Mouse (Mus musculus): ENCODE data around the gene Hcfc1r1. TPM values are rescaled to one million over a fixed set of nuclear protein-coding genes. Genes with fewer than 3 reads are reported as not detected.

Gene Hcfc1r1
- total RNA-seq (2023), result 10 to 100 TPM; 50.6 to 50.7 TPM

DNA sequence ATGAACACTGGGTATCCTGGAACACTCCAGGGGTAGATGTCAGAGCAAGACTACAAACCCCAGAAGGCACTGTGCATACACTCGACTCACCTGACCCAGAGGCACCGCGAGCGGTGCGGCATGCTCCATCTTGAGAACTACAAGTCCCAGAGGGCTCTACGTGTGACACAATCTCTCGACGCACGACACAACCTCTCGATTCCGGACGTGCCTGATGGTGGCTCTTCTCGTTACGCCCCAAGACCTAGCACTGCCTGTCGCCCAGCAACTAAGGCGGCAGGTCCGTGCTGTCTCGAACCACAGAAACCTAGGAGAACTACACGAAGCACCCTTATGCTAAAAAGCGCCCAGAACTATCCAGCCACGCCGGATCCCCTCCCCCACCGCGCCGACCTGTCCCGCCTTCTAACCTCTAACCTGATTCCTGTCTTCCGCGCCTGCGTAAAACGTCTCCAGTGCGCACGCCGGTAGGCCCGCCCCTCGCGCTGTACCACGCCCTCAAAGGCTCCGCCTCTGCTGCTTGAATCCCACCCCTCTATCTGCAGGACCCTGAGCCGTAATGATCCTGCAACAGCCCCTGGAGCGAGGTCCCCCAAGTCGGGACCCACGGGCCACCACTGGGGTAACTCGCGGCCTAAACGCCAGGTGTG is at the start of gene Hcfc1r1, which contains the start of gene Thoc6:
Hcfc1r1 (plus strand) TSS at position 173 of the 650 bp plus-strand sequence.
Thoc6 (minus strand) TSS at position 459 of the 650 bp plus-strand sequence.

DNA sequence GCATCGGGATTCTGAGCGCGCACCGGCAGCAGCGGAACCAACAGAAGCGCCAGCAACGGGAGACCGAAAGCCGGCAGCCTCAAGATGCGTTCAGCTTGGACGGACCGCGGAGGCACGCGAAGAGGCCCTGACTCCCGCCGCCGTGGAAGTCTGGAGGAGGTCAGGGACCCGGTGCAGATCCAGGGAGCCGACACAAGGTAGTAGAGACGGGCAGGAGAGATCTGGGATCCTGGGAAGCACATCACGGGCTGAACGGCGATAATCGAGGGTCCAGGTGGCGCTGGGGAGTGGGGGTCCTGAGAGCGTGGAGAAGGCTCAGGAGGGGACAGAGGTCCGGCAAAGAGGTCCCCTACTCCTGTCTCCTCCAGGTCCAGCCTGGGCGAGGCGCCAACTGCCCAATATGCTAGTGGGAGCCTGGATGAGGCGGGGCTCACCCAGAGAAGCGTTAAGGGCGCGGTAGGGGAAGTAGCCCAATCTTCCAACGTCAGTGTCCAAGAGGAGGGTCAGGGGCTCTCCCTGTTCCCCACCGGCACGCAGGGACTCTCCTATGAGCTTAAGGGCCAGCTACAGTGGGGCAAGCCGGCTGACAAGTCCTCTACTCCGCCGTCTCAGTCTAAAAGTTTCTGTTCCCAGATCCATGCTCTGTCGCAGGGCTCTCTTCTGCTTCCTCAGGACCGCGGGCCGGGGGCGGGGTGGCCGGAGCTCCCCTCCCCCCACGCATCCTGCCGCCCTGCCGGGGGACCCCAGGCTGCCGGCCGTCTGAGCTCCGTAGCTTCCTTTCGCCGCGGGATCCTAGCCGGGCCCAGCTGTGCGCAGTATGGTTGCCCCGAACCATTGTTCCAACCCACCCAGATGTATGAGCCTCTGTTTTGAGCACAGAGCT is 28.5 kb upstream of the Hcfc1r1 start, which contains the start of gene Mmp25:
Mmp25 (minus strand) TSS at position 665 of the 883 bp plus-strand sequence.

DNA sequence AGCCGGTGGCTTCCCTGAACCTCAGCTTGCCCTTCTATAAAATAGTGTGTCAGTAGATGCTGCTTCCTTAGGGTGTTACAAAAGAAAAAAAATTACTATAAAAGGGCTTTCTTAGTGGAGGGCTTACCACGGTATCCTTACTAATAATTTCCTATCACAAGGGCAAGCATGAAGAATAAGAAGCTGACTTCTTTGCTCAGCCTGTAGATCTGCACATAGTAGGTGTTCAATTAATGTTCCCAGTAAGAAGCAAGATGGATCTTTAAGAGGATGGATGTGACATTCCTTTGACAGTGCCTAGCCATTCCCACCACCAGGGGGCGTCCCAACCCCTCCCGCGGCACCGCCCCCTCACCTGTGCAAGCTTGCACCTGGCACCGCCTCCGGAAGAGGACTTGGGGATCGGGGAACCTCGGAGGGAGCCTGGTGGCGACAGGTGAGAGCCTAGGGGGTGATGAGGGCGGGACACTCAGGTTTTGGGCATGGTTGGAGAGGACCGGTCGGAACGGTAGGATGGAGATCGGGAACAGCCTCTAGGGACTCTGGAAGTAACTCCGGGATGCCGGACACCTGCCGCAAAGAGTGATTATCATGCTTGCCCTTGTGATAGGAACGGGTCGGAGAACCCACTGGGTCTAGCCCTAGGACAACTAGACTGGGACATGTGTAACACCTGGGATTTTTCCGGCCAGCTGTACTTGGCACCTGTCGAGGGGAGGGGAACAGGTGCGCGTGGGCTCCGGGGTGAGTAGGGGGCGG is 13.1 kb upstream of the Hcfc1r1 start, which contains the start of gene Bicdl2:
Bicdl2 (plus strand) TSS at position 390 of the 759 bp plus-strand sequence.

DNA sequence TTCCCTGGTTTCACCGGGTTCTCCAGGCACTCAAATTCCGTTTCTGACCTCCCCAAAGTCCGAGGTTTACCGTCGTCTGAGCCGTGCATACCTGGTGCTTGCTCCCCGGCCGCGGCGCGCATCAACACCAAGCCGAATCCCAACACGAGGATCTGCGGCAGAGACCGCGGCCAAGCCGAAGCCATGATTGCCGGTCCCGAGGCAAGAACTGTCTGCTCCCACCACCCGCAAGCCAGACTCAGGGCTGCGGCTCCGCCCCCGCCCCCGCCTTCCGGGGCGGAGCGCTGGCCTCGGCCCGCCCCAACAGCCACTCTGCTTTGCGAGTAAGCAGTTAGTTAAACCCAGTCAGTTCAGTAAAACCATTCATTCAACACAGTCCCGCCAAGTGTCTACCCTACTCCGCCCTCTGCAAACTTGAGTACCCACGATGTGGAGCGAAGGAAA is 3.9 kb downstream of the Hcfc1r1 start, which contains the start of gene Tnfrsf12a:
Tnfrsf12a (minus strand) TSS at position 233 of the 444 bp plus-strand sequence.

DNA sequence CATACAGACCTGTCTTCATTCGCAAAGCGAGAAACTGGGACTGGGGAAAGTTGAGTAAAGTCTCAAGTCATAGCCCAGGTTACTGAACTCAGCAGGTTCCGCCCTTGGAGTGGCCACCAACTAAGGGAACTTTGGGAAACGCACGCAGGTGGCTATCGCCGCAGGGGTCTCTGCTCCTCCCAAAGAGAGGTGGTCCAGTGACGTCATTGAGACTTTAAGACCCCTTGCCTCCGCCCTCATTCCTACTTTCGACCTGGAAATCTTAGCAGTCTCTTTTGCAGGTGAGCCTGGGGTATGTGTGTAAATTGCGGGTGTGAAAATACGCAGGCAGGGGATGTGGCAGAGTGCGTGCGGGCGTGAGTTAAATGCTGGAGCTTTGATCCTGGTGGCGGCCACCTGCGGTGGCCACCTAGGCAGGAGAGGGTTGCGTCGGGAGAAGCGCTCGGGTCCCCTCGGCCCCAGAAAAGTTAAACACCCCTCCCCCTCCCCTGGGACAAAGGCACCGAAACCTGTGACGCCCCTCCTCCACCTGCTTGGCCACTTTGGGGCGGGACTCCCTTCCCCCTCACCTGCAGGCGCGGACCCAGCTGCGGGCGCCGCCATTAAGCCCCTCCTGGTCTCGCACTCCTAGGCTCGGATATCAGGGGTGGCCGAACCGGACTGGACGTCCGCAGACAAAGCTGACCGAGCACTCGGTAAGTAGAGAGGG is 5.9 kb downstream of the Hcfc1r1 start, which contains the start of gene Cldn6:
Cldn6 (plus strand) TSS at position 123 of the 709 bp plus-strand sequence.

DNA sequence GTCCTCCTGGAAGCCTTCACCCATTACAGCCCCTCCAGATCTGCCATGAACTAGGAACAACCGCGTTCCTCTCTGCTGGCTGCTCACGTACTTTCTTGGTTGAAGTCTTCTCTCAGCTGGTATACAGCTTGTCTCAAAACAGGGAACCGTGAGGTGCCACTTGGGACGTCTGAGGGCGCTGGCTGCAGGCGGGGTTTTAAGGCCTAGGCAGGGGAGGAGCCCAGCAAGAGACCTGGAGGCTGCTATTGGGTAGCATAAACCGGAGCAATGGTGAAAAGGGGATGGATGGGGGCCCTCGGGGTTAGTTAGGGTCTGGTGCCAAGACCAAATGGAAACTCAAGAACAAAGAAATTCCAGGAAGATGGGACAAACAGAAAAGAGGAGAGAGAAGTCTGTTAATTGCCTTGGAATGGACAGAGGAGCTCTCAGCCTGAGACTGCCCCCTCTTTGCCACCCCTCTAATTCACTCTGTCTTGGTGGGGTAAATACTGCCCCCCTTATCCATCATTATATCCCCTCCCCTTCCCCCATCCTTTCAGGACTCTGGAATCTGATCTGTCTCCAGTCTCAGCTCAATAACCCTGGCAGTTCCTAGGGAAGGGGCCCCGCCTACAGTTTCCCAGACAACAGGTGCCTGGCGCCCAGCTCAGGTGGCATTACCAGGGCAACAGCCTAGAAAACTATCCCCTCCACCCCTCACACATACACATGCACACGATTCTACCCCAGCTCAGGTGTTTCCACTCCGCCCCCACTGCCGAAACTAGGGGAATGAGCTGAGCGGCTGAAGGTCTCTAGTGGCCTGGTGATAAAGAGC is 10.7 kb downstream of the Hcfc1r1 start, which contains the start of gene Cldn9:
Cldn9 (minus strand) TSS at position 171 of the 817 bp plus-strand sequence.

DNA sequence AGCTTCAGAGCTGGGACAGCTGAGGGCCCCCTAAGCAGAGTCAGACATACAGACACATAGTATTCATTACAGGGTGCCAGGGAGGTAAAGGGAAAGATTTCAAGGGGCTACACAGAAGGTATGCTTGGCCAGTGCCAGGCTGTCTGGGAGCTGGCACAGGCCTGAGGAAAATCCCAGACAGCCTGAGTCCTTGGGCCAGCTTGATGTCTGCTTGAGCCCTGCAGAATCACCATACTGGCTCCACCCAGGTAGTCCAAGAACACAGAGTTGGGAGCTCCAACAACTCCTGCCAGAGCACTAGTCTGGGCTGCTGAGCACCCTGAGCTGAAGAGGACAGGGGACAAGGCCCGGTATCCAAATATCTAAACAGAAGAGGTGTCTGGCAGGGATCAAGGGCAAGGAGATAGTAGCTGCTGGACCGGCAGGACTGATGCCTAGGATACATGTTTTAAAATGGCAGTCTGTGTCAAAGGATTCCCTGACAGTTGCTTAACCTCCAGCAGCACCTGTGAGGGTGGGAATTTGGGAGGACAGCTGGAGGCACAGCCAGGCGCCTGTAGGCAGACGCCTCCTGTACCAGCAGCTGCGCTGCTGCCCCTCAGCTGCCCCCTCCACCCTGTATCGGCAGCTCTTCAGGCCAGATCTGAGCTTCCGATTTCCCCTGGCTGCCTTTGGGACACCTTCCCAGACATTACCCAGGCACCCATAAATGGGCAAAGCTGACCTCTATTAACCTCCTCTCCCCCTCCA is 49.2 kb downstream of the Hcfc1r1 start, which contains the start of gene 1520401A03Rik:
1520401A03Rik (minus strand) TSS at position 408 of the 750 bp plus-strand sequence.

Other genes with a start within 250 kb of the Hcfc1r1 start
- not detected for gene Vmn2r117, start 193.9 kb upstream of the Hcfc1r1 start, total RNA-seq (2023)
- gene Zfp213, start 109.4 kb upstream of the Hcfc1r1 start, total RNA-seq (2023), result 1 to 10 TPM; 2.6 TPM
- under 1 TPM in 1 of 2 experiments, not detected in 1; 0.24 TPM for gene Zfp13, start 74.1 kb upstream of the Hcfc1r1 start, total RNA-seq (2023)
- not detected for gene Zscan10, start 72.7 kb upstream of the Hcfc1r1 start, total RNA-seq (2023)
- 100 to 1,000 TPM; 157 to 170 TPM for gene Mmp25, start 28.3 kb upstream of the Hcfc1r1 start, total RNA-seq (2023)
- gene Bicdl2, start 13.1 kb upstream of the Hcfc1r1 start, total RNA-seq (2023), result 1 to 10 TPM; 1.6 to 2.4 TPM
- gene Thoc6, start 286 bp downstream of the Hcfc1r1 start, total RNA-seq (2023), result 10 to 100 TPM; 19.0 to 19.2 TPM
- 1 to 10 TPM; 4.8 to 5.1 TPM for gene Tnfrsf12a, start 3.9 kb downstream of the Hcfc1r1 start, total RNA-seq (2023)
- gene Cldn6, start 5.7 kb downstream of the Hcfc1r1 start, total RNA-seq (2023), result not detected
- not detected for gene Cldn9, start 10.4 kb downstream of the Hcfc1r1 start, total RNA-seq (2023)
- gene 1520401A03Rik, start 49.2 kb downstream of the Hcfc1r1 start, total RNA-seq (2023), result not detected
- gene Pkmyt1, start 52.7 kb downstream of the Hcfc1r1 start, total RNA-seq (2023), result 10 to 100 TPM; 40.9 to 41.4 TPM
- 1 to 10 TPM; 3.2 to 5.1 TPM for gene Paqr4, start 67.3 kb downstream of the Hcfc1r1 start, total RNA-seq (2023)
- gene Kremen2, start 72.2 kb downstream of the Hcfc1r1 start, total RNA-seq (2023), result not detected
- gene Flywch1, start 98.0 kb downstream of the Hcfc1r1 start, total RNA-seq (2023), result 1 to 10 TPM; 8.7 to 9.6 TPM
- under 1 TPM in 1 of 2 experiments, not detected in 1; 0.53 TPM for gene Flywch2, start 112.5 kb downstream of the Hcfc1r1 start, total RNA-seq (2023)
- gene Srrm2, start 116.9 kb downstream of the Hcfc1r1 start, total RNA-seq (2023), result 100 to 1,000 TPM; 456 to 525 TPM
- gene Elob, start 155.5 kb downstream of the Hcfc1r1 start, total RNA-seq (2023), result 100 to 1,000 TPM; 176 to 182 TPM
- gene Prss33, start 162.5 kb downstream of the Hcfc1r1 start, total RNA-seq (2023), result not detected
- not detected for gene Prss32, start 170.3 kb downstream of the Hcfc1r1 start, total RNA-seq (2023)
- not detected for gene Prss41, start 170.6 kb downstream of the Hcfc1r1 start, total RNA-seq (2023)
- gene Prss21, start 194.5 kb downstream of the Hcfc1r1 start, total RNA-seq (2023), result not detected
- gene Dcpp1, start 207.3 kb downstream of the Hcfc1r1 start, total RNA-seq (2023), result not detected
- gene Dcpp2, start 207.3 kb downstream of the Hcfc1r1 start, total RNA-seq (2023), result not detected
- not detected for gene Dcpp3, start 243.9 kb downstream of the Hcfc1r1 start, total RNA-seq (2023)